ENCODE assay signal across 8 mouse cellular contexts in genomic region chr6:124814448-124814847, GRCm38 (mm10). TPM values are rescaled to one million over a fixed set of nuclear protein-coding genes. Genes with fewer than 3 reads are reported as not detected.
DNase-seq lines count a peak whose midpoint lies in the region; ATAC-seq and TF ChIP-seq lines count a peak whose summit lies in the region.

No protein-coding gene starts in this region.

- WGBS in embryonic facial prominence, embryonic 15.5 days: 36% methylated on average over 7 of the region's 8 CpGs
- WGBS in intestine, embryonic 14.5 days: 31% methylated on average over 8 of the region's 8 CpGs
- WGBS in midbrain, embryonic 16.5 days: 32% methylated on average over 7 of the region's 8 CpGs

- H3K36me3 ChIP-seq in embryonic facial prominence, embryonic 15.5 days: peaks cover 66% of the 10 kb centered on the region
- peaks cover 71% of the 10 kb centered on the region for H3K36me3 ChIP-seq in intestine, embryonic 14.5 days (ENCODE audit: control insufficient read depth, insufficient read depth, low read length)
- H3K36me3 ChIP-seq in midbrain, embryonic 16.5 days (ENCODE audit: control insufficient read depth, insufficient read depth, low read length): peaks cover 28% of the 10 kb centered on the region

- H3K27ac ChIP-seq in layer of hippocampus, adult 2 months: peak overlapping the region; percentile 98; the same call in 1 of the 2 replicates
- peak overlapping the region; percentile 94 for H3K27ac ChIP-seq in embryonic facial prominence, embryonic 15.5 days (replicated peaks)
- 0 out of 2 replicates have a peak overlapping the region, but pooled peaks have one; percentile 1 for H3K27ac ChIP-seq in intestine, embryonic 14.5 days (ENCODE audit: low read depth)
- H3K27ac ChIP-seq in midbrain, embryonic 16.5 days (ENCODE audit: low read length): no peak overlapping the region

- no peaks in the 10 kb centered on the region for H3K9me3 ChIP-seq in embryonic facial prominence, embryonic 15.5 days (replicated peaks)
- H3K9me3 ChIP-seq in intestine, embryonic 14.5 days (ENCODE audit: control insufficient read depth, low read length): no peaks in the 10 kb centered on the region
- H3K9me3 ChIP-seq in midbrain, embryonic 16.5 days (replicated peaks; ENCODE audit: control insufficient read depth, low read length, poor library complexity, severe bottlenecking): no peaks in the 10 kb centered on the region

- TF ChIP-seq CTCF in layer of hippocampus, adult 2 months (conservative IDR thresholded peaks at IDR 0.05): no peak

- no peaks in the 10 kb centered on the region for H3K27me3 ChIP-seq in embryonic facial prominence, embryonic 15.5 days
- no peaks in the 10 kb centered on the region for H3K27me3 ChIP-seq in intestine, embryonic 14.5 days (replicated peaks; ENCODE audit: control insufficient read depth, insufficient read depth, low read length)
- no peaks in the 10 kb centered on the region for H3K27me3 ChIP-seq in midbrain, embryonic 16.5 days (ENCODE audit: control insufficient read depth, insufficient read depth, low read depth, low read length)

- H3K9ac ChIP-seq in embryonic facial prominence, embryonic 15.5 days: no peak overlapping the region
- no peak overlapping the region for H3K9ac ChIP-seq in intestine, embryonic 14.5 days (ENCODE audit: low read length)
- no peak overlapping the region for H3K9ac ChIP-seq in midbrain, embryonic 16.5 days (ENCODE audit: low read depth, low read length)

- DNase-seq in layer of hippocampus, adult 2 months (ENCODE audit: low spot score in 2 of 2): no peak
- DNase-seq in layer of hippocampus, postnatal 10 days (ENCODE audit: low spot score in 2 of 2): no peak
- DNase-seq in intestine, embryonic 14.5 days (ENCODE audit: low spot score): no peak
- DNase-seq in gastrocnemius, postnatal 14 days: no peak
- no peak for DNase-seq in spleen, adult 12 weeks (ENCODE audit: low spot score)
- DNase-seq in layer of hippocampus, adult 11-12 months (ENCODE audit: low spot score): no peak

- H3K4me1 ChIP-seq in embryonic facial prominence, embryonic 15.5 days: peaks cover 40% of the 10 kb centered on the region
- H3K4me1 ChIP-seq in intestine, embryonic 14.5 days (replicated peaks; ENCODE audit: control insufficient read depth, insufficient read depth, low read length): peaks cover 32% of the 10 kb centered on the region
- peaks cover 26% of the 10 kb centered on the region for H3K4me1 ChIP-seq in midbrain, embryonic 16.5 days (ENCODE audit: control insufficient read depth, insufficient read depth, low read length)

- peak; percentile 21; the same call in 1 of the 2 replicates for ATAC-seq in embryonic facial prominence, embryonic 15.5 days (ENCODE audit: insufficient number of reproducible peaks, low FRiP score, low TSS enrichment, low read depth)
- peak; percentile 30; the same call in 1 of the 2 replicates for ATAC-seq in intestine, embryonic 14.5 days (replicated peaks; ENCODE audit: low FRiP score, low TSS enrichment, low read depth)
- peak; percentile 25; the same call in 1 of the 2 replicates for ATAC-seq in midbrain, embryonic 16.5 days

- H3K4me2 ChIP-seq in embryonic facial prominence, embryonic 15.5 days (replicated peaks): peak overlapping the region; percentile 79
- peak overlapping the region; percentile 95 for H3K4me2 ChIP-seq in intestine, embryonic 14.5 days (ENCODE audit: low read length)
- peak overlapping the region; percentile 69 for H3K4me2 ChIP-seq in midbrain, embryonic 16.5 days (ENCODE audit: low read length)

- peak overlapping the region; percentile 77 for H3K4me3 ChIP-seq in layer of hippocampus, adult 2 months
- peak overlapping the region; percentile 73 for H3K4me3 ChIP-seq in embryonic facial prominence, embryonic 15.5 days (replicated peaks)
- H3K4me3 ChIP-seq in intestine, embryonic 14.5 days (ENCODE audit: low read depth, low read length): peak overlapping the region; percentile 71
- peak overlapping the region; percentile 55 for H3K4me3 ChIP-seq in midbrain, embryonic 16.5 days (ENCODE audit: low read depth, low read length)

- intact Hi-C loops in gastrocnemius, postnatal 14 days (cut with DNase I; ENCODE audit: low total_unique reads): no loop called here

RNA-seq across cellular contexts. Expression of gene Tpi1, which starts 0.4 kb away (rescaled TPM):
- 100 to 1,000 TPM; 713 to 768 TPM for total RNA-seq in layer of hippocampus, adult 2 months (2021)
- total RNA-seq in layer of hippocampus, postnatal 10 days (2021): 100 to 1,000 TPM; 466 to 472 TPM
- polyA plus RNA-seq in embryonic facial prominence, embryonic 15.5 days (2015; fragmentation: Nextera tagmentation; extraction: Ambion mirVana): 779 and 809 TPM in 2 replicates
- polyA plus RNA-seq in intestine, embryonic 14.5 days (2014; fragmentation: Nextera tagmentation; extraction: Ambion mirVana): 1,059 and 1,108 TPM in 2 replicates
- polyA plus RNA-seq in midbrain, embryonic 16.5 days (2015; fragmentation: Nextera tagmentation; extraction: Ambion mirVana): 415 and 461 TPM in 2 replicates
- total RNA-seq in gastrocnemius, postnatal 14 days (2021): 1,000 to 10,000 TPM; 2,868 to 2,952 TPM

RNA-seq across cellular contexts. Expression of gene Spsb2, which starts 6.0 kb away (rescaled TPM):
- 1 to 10 TPM; 3.4 to 4.6 TPM for total RNA-seq in layer of hippocampus, adult 2 months (2021)
- 1 to 10 TPM; 3.3 to 5.0 TPM for total RNA-seq in layer of hippocampus, postnatal 10 days (2021)
- 16.4 and 17.5 TPM in 2 replicates for polyA plus RNA-seq in embryonic facial prominence, embryonic 15.5 days (2015; fragmentation: Nextera tagmentation; extraction: Ambion mirVana)
- 7.3 and 7.4 TPM in 2 replicates for polyA plus RNA-seq in intestine, embryonic 14.5 days (2014; fragmentation: Nextera tagmentation; extraction: Ambion mirVana)
- polyA plus RNA-seq in midbrain, embryonic 16.5 days (2015; fragmentation: Nextera tagmentation; extraction: Ambion mirVana): 9.6 and 10.1 TPM in 2 replicates
- total RNA-seq in gastrocnemius, postnatal 14 days (2021): 1 to 10 TPM; 3.7 to 4.8 TPM

RNA-seq across cellular contexts. Expression of gene Usp5, which starts 14.8 kb away (rescaled TPM):
- 100 to 1,000 TPM; 185 to 198 TPM for total RNA-seq in layer of hippocampus, adult 2 months (2021)
- total RNA-seq in layer of hippocampus, postnatal 10 days (2021): 100 to 1,000 TPM; 181 to 187 TPM
- 140 and 141 TPM in 2 replicates for polyA plus RNA-seq in embryonic facial prominence, embryonic 15.5 days (2015; fragmentation: Nextera tagmentation; extraction: Ambion mirVana)
- 126 and 127 TPM in 2 replicates for polyA plus RNA-seq in intestine, embryonic 14.5 days (2014; fragmentation: Nextera tagmentation; extraction: Ambion mirVana)
- 220 and 223 TPM in 2 replicates for polyA plus RNA-seq in midbrain, embryonic 16.5 days (2015; fragmentation: Nextera tagmentation; extraction: Ambion mirVana)
- total RNA-seq in gastrocnemius, postnatal 14 days (2021): 10 to 100 TPM; 55.3 to 61.9 TPM

RNA-seq across cellular contexts. Expression of gene Cdca3, which starts 14.9 kb away (rescaled TPM):
- 1 to 10 TPM in 1 of 2 experiments, under 1 TPM in 1; 0.47 to 1.3 TPM for total RNA-seq in layer of hippocampus, adult 2 months (2021)
- 1 to 10 TPM; 5.4 to 6.1 TPM for total RNA-seq in layer of hippocampus, postnatal 10 days (2021)
- 128 and 138 TPM in 2 replicates for polyA plus RNA-seq in embryonic facial prominence, embryonic 15.5 days (2015; fragmentation: Nextera tagmentation; extraction: Ambion mirVana)
- polyA plus RNA-seq in intestine, embryonic 14.5 days (2014; fragmentation: Nextera tagmentation; extraction: Ambion mirVana): 178 and 183 TPM in 2 replicates
- polyA plus RNA-seq in midbrain, embryonic 16.5 days (2015; fragmentation: Nextera tagmentation; extraction: Ambion mirVana): 18.2 and 19.5 TPM in 2 replicates
- 1 to 10 TPM; 4.6 to 5.0 TPM for total RNA-seq in gastrocnemius, postnatal 14 days (2021)

RNA-seq across cellular contexts. Expression of gene Gnb3, which starts 25.6 kb away (rescaled TPM):
- total RNA-seq in layer of hippocampus, adult 2 months (2021): under 1 TPM in 1 of 2 experiments, not detected in 1; 0.20 TPM
- total RNA-seq in layer of hippocampus, postnatal 10 days (2021): under 1 TPM in 1 of 2 experiments, not detected in 1; 0.27 TPM
- 2.0 and 2.1 TPM in 2 replicates for polyA plus RNA-seq in embryonic facial prominence, embryonic 15.5 days (2015; fragmentation: Nextera tagmentation; extraction: Ambion mirVana)
- polyA plus RNA-seq in intestine, embryonic 14.5 days (2014; fragmentation: Nextera tagmentation; extraction: Ambion mirVana): 2.7 TPM in 2 replicates
- 2.3 and 2.4 TPM in 2 replicates for polyA plus RNA-seq in midbrain, embryonic 16.5 days (2015; fragmentation: Nextera tagmentation; extraction: Ambion mirVana)
- total RNA-seq in gastrocnemius, postnatal 14 days (2021): 1 to 10 TPM; 6.6 to 7.0 TPM
